Comparison of ENCODE assay signal across 8 mouse cellular contexts in the genomic region with DNA sequence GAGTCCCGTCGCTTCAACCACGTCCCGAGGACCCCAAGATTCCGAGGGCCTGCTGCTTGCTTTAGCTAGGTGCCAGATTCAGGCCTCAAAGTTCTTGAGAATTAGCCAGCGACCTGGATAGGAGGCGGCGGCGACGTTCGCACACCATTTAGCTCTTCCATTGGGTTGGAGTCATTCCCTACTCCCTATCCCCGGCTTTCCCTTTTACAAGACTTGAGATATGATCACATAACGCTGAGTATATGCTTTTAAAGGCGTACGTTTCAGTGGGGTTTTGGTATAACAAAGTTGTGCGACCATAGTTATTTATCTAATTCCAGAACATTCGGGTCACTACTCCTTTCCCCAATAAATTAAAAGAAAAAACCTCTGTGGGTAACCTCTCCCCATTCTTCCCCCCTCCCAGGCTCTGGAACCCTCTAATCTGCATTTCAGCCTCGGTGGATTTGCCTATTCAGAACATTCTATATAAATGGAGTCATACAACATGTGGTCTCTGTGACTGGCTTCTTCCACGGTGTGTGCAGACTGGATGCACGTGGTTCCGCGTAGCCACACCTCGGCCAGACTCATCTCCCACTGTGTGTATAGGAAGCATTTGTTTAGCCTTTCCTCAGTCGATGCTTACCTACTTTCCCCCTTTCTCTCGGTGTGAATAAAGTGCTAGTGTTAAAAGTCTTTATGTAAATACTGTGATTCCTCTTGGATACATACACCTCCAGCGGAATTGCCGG. TPM values are rescaled to one million over a fixed set of nuclear protein-coding genes. Genes with fewer than 3 reads are reported as not detected.
A peak's percentile ranks its signal among the peaks of the same experiment; 100 is the strongest.
DNase-seq lines count a peak whose midpoint lies in the region; ATAC-seq and TF ChIP-seq lines count a peak whose summit lies in the region.

A gene (minus strand): TSS at position 351 of the 734 bp plus-strand sequence.

- no peaks in the 10 kb centered on the region for H3K36me3 ChIP-seq in liver, adult 2 months (ENCODE audit: control insufficient read depth, insufficient read depth, low read length)
- H3K36me3 ChIP-seq in forebrain, postnatal 0 days (ENCODE audit: insufficient read depth) = no peaks in the 10 kb centered on the region
- no peaks in the 10 kb centered on the region for H3K36me3 ChIP-seq in neural tube, embryonic 13.5 days

- 11% methylated on average over 27 of the region's 27 CpGs for WGBS in liver, adult 2 months
- 15% methylated on average over 27 of the region's 27 CpGs for WGBS in forebrain, postnatal 0 days
- WGBS in neural tube, embryonic 13.5 days = 17% methylated on average over 27 of the region's 27 CpGs

- TF ChIP-seq POLR2A in liver, adult 2 months (IDR thresholded peaks at IDR 0.05; ENCODE audit: extremely low read depth, insufficient read depth, low read length) = no peak

- H3K9ac ChIP-seq in liver, adult 2 months (ENCODE audit: low read depth, low read length) = peak within 1 kb of the TSS; percentile 93
- H3K9ac ChIP-seq in forebrain, postnatal 0 days = peak within 1 kb of the TSS; percentile 95
- peak within 1 kb of the TSS; percentile 96 for H3K9ac ChIP-seq in neural tube, embryonic 13.5 days

- no peaks in the 10 kb centered on the region for H3K79me2 ChIP-seq in liver, adult 2 months (ENCODE audit: control insufficient read depth, insufficient read depth, low read length)

- ATAC-seq in forebrain, postnatal 0 days = peak; percentile 32; the same call in 1 of the 2 replicates
- no peak for ATAC-seq in neural tube, embryonic 13.5 days (ENCODE audit: low read depth)

- intact Hi-C loops in left cerebral cortex, postnatal 25 days (cut with DNase I) = no loop called here

- no peaks in the 10 kb centered on the region for H3K9me3 ChIP-seq in forebrain, postnatal 0 days (ENCODE audit: low read length)
- H3K9me3 ChIP-seq in neural tube, embryonic 13.5 days = no peaks in the 10 kb centered on the region

- DNase-seq in liver, adult 2 months (ENCODE audit: extremely low read depth, low read depth, low spot score) = peak; percentile 55
- DNase-seq in liver (no peak), MN1 (ENCODE audit: low spot score) (no peak)
- no peak for DNase-seq in adrenal gland, postnatal 25 days
- DNase-seq in forebrain, postnatal 0 days = peak; percentile 43
- DNase-seq in left cerebral cortex, postnatal 25 days (ENCODE audit: low spot score in 2 of 2) = no peak
- no peak for DNase-seq in T-cell, adult 2 months (ENCODE audit: low spot score)

- no peak for TF ChIP-seq CTCF in liver, adult 2 months (IDR thresholded peaks at IDR 0.05; ENCODE audit: low read depth, low read length)
- TF ChIP-seq CTCF in forebrain, postnatal 0 days (IDR thresholded peaks at IDR 0.05; ENCODE audit: low read depth) = no peak

- H3K27ac ChIP-seq in liver, adult 2 months (replicated peaks; ENCODE audit: insufficient read depth, low read depth, low read length) = peak within 1 kb of the TSS; percentile 82
- peak within 1 kb of the TSS; percentile 88 for H3K27ac ChIP-seq in forebrain, postnatal 0 days (ENCODE audit: low read depth, low read length)
- H3K27ac ChIP-seq in neural tube, embryonic 13.5 days (replicated peaks) = peak within 1 kb of the TSS; percentile 92

- H3K4me3 ChIP-seq in liver, adult 2 months (ENCODE audit: insufficient read depth, low read depth, low read length) = peak within 1 kb of the TSS; percentile 90
- peak within 1 kb of the TSS; percentile 79 for H3K4me3 ChIP-seq in forebrain, postnatal 0 days (ENCODE audit: low read depth, low read length)
- H3K4me3 ChIP-seq in neural tube, embryonic 13.5 days = peak within 1 kb of the TSS; percentile 90

- no peaks in the 10 kb centered on the region for H3K27me3 ChIP-seq in liver, adult 2 months (ENCODE audit: control insufficient read depth, insufficient read depth, low read length)
- no peaks in the 10 kb centered on the region for H3K27me3 ChIP-seq in forebrain, postnatal 0 days (ENCODE audit: insufficient read depth, low read length)
- peaks cover 23% of the 10 kb centered on the region for H3K27me3 ChIP-seq in neural tube, embryonic 13.5 days

- peak within 1 kb of the TSS; percentile 86 for H3K4me2 ChIP-seq in forebrain, postnatal 0 days (ENCODE audit: low read depth)
- H3K4me2 ChIP-seq in neural tube, embryonic 13.5 days = peak within 1 kb of the TSS; percentile 87

- H3K4me1 ChIP-seq in liver, adult 2 months (ENCODE audit: control insufficient read depth, insufficient read depth, low read length) = peaks cover 6% of the 10 kb centered on the region
- peaks cover 12% of the 10 kb centered on the region for H3K4me1 ChIP-seq in forebrain, postnatal 0 days (ENCODE audit: insufficient read depth)
- H3K4me1 ChIP-seq in neural tube, embryonic 13.5 days (replicated peaks) = peaks cover 47% of the 10 kb centered on the region

RNA-seq across cellular contexts. Expression of the gene that starts here (rescaled TPM):
- 1.3 and 2.9 TPM in 2 replicates for total RNA-seq in liver, adult 2 months (2014; rRNA removed)
- 3.5 and 4.1 TPM in 2 replicates for polyA plus RNA-seq in liver, adult 2 months (2012; rRNA removed)
- 40.4 and 50.1 TPM in 2 replicates for total RNA-seq in adrenal gland, postnatal 25 days (2021)
- total RNA-seq in forebrain, postnatal 0 days (2014; rRNA removed) = 73.9 and 79.5 TPM in 2 replicates
- polyA plus RNA-seq in forebrain, postnatal 0 days (2015; fragmentation: Nextera tagmentation; extraction: Ambion mirVana) = 56.2 and 68.1 TPM in 2 replicates
- 100 to 1,000 TPM; 171 TPM for total RNA-seq in left cerebral cortex, postnatal 25 days (2021)
- polyA plus RNA-seq in neural tube, embryonic 13.5 days (2015; fragmentation: Nextera tagmentation; extraction: Ambion mirVana) = 49.0 and 51.1 TPM in 2 replicates

Comparison
In these comparisons a context has a peak if more than half of its experiments do, and no peak if none do; other contexts are left out.
1. RNA of the gene that starts here (total RNA-seq): 171 TPM in left cerebral cortex, postnatal 25 days, 73.9 to 79.5 TPM in forebrain, postnatal 0 days and 40.4 to 50.1 TPM in adrenal gland, postnatal 25 days; 1.3 to 2.9 TPM in liver, adult 2 months; every median in the first group is over 10 times any median in the second.
2. DNase-seq: peak in liver, adult 2 months (single experiment) and forebrain, postnatal 0 days (single experiment); none in liver (single experiment), adrenal gland, postnatal 25 days (single experiment), left cerebral cortex, postnatal 25 days (0 of 2), T-cell, adult 2 months (single experiment) and MN1 (single experiment).
3. Peak in every context shown above with its lines, with median percentiles within 50 percentile points of each other: H3K27ac ChIP-seq, H3K4me3 ChIP-seq and H3K9ac ChIP-seq.